Mouse (Mus musculus): Measurements from ENCODE around the gene Gm21887. TPM values are rescaled to one million over a fixed set of nuclear protein-coding genes. Genes with fewer than 3 reads are reported as not detected.
"Not testable (repeated sequence)": the region's sequence is repeated elsewhere in the genome, so short reads cannot be mapped to it uniquely, and the experiment has no call there.

The Gm21887 gene
- total and polyA plus RNA-seq, 3 experiments, result 2.5 to 88.8 TPM; not detected in 1

GRCm38 (mm10) chrX:169989219-169989595 is 20.3 kb upstream of the Gm21887 start:
- H3K4me1 ChIP-seq (ENCODE audit: control insufficient read depth in 1 of 2, insufficient read depth in 2 of 2, low read length in 2 of 2); H3K4me3 ChIP-seq (ENCODE audit: control insufficient read depth in 1 of 2, insufficient read depth in 1 of 2, low read depth in 2 of 2, low read length in 2 of 2); H3K36me3 ChIP-seq (ENCODE audit: control insufficient read depth in 1 of 2, insufficient read depth in 2 of 2, low read length in 2 of 2); H3K9me3 ChIP-seq (replicated peaks; ENCODE audit: insufficient read depth, low read length); H3K79me2 ChIP-seq (ENCODE audit: control insufficient read depth, insufficient read depth, low read length, poor library complexity); H3K9ac ChIP-seq (ENCODE audit: control insufficient read depth, low read depth, low read length, poor library complexity, severe bottlenecking); H3K27me3 ChIP-seq (ENCODE audit: control insufficient read depth in 1 of 2, insufficient read depth in 2 of 2, low read length in 2 of 2); H3K27ac ChIP-seq (ENCODE audit: control insufficient read depth, low read depth, low read length): not testable (repeated sequence)
- peak; percentile 70 for DNase-seq (ENCODE audit: low read depth, low spot score)
- TF ChIP-seq NELFE (IDR thresholded peaks at IDR 0.05; ENCODE audit: low read depth, low read length), result 0 out of 2 replicates have a peak, but pooled peaks have one; percentile 13

- peak overlapping the region; percentile 5 to 34; a peak in 1 of 4 replicates for H3K4me3 ChIP-seq (ENCODE audit: control insufficient read depth in 1 of 2, insufficient read depth in 1 of 2, low read depth in 2 of 2, low read length in 2 of 2)
- not testable (repeated sequence) for H3K36me3 ChIP-seq (ENCODE audit: control insufficient read depth in 1 of 2, insufficient read depth in 2 of 2, low read length in 2 of 2); H3K27me3 ChIP-seq (ENCODE audit: control insufficient read depth in 1 of 2, insufficient read depth in 2 of 2, low read length in 2 of 2); H3K9me3 ChIP-seq (replicated peaks; ENCODE audit: insufficient read depth, low read length); H3K79me2 ChIP-seq (ENCODE audit: control insufficient read depth, insufficient read depth, low read length, poor library complexity); H3K4me1 ChIP-seq (ENCODE audit: control insufficient read depth in 1 of 2, insufficient read depth in 2 of 2, low read length in 2 of 2)
- DNase-seq (ENCODE audit: low read depth, low spot score), result peak; percentile 72
- H3K27ac ChIP-seq (ENCODE audit: control insufficient read depth, low read depth, low read length), result peak overlapping the region; percentile 34
- TF ChIP-seq CTCF (IDR thresholded peaks at IDR 0.05 in 2 of 3, conservative IDR thresholded peaks at IDR 0.05 in 1 of 3; ENCODE audit: control insufficient read depth in 1 of 3, insufficient read depth in 1 of 3, low read depth in 2 of 3, low read length in 3 of 3, poor library complexity in 1 of 3, severe bottlenecking in 1 of 3) (peak in 2 of 3 experiments; percentile 70 to 75; a peak in 4 of 6 replicates), MAZ (IDR thresholded peaks at IDR 0.05; ENCODE audit: low read depth, low read length) (0 out of 2 replicates have a peak, but pooled peaks have one; percentile 34), ELF1 (IDR thresholded peaks at IDR 0.05; ENCODE audit: low read depth, low read length) (0 out of 2 replicates have a peak, but pooled peaks have one; percentile 17), ZNF384 (IDR thresholded peaks at IDR 0.05; ENCODE audit: low read depth, low read length) (peak; percentile 42; the same call in 1 of the 2 replicates), MAX (IDR thresholded peaks at IDR 0.05; ENCODE audit: low read length) (0 out of 2 replicates have a peak, but pooled peaks have one; percentile 24), ZMIZ1 (IDR thresholded peaks at IDR 0.05; ENCODE audit: low read depth, low read length) (0 out of 2 replicates have a peak, but pooled peaks have one; percentile 46), SMC3 (IDR thresholded peaks at IDR 0.05; ENCODE audit: low read depth, low read length) (peak; percentile 20; the same call in 1 of the 2 replicates), POLR2AphosphoS2 (IDR thresholded peaks at IDR 0.05; ENCODE audit: low read length) (0 out of 2 replicates have a peak, but pooled peaks have one; percentile 43), MXI1 (IDR thresholded peaks at IDR 0.05; ENCODE audit: low read depth, low read length) (peak; percentile 61)
- peak overlapping the region; percentile 36 for H3K9ac ChIP-seq (ENCODE audit: control insufficient read depth, low read depth, low read length, poor library complexity, severe bottlenecking)
These were observed 19.5 kb upstream of the Gm21887 start for GRCm38 (mm10) chrX:169989691-169990631.

GRCm38 (mm10) chrX:169991128-169991873 is 18.2 kb upstream of the Gm21887 start:
- peak; percentile 91 for DNase-seq (ENCODE audit: low read depth, low spot score)

More at GRCm38 (mm10) chrX:169991128-169991873, 18.2 kb upstream of the Gm21887 start:
- H3K27me3 ChIP-seq (ENCODE audit: control insufficient read depth in 1 of 2, insufficient read depth in 2 of 2, low read length in 2 of 2); H3K4me3 ChIP-seq (ENCODE audit: control insufficient read depth in 1 of 2, insufficient read depth in 1 of 2, low read depth in 2 of 2, low read length in 2 of 2); H3K36me3 ChIP-seq (ENCODE audit: control insufficient read depth in 1 of 2, insufficient read depth in 2 of 2, low read length in 2 of 2); H3K4me1 ChIP-seq (ENCODE audit: control insufficient read depth in 1 of 2, insufficient read depth in 2 of 2, low read length in 2 of 2); H3K79me2 ChIP-seq (ENCODE audit: control insufficient read depth, insufficient read depth, low read length, poor library complexity); H3K9ac ChIP-seq (ENCODE audit: control insufficient read depth, low read depth, low read length, poor library complexity, severe bottlenecking); H3K9me3 ChIP-seq (replicated peaks; ENCODE audit: insufficient read depth, low read length): not testable (repeated sequence)
- peak overlapping the region; percentile 18 for H3K27ac ChIP-seq (ENCODE audit: control insufficient read depth, low read depth, low read length)
- TF ChIP-seq ETS1 (IDR thresholded peaks at IDR 0.05; ENCODE audit: low read depth, low read length) (peak; percentile 54), SIN3A (IDR thresholded peaks at IDR 0.05; ENCODE audit: low read length) (peak; percentile 32; the same call in 1 of the 2 replicates), MYB (IDR thresholded peaks at IDR 0.05; ENCODE audit: low read depth, low read length) (peak; percentile 60), POLR2AphosphoS2 (IDR thresholded peaks at IDR 0.05; ENCODE audit: low read length) (0 out of 2 replicates have a peak, but pooled peaks have one; percentile 46), MAZ (IDR thresholded peaks at IDR 0.05; ENCODE audit: low read depth, low read length) (0 out of 2 replicates have a peak, but pooled peaks have one; percentile 52), POLR2AphosphoS5 (IDR thresholded peaks at IDR 0.05; ENCODE audit: borderline replicate concordance, low read depth, low read length) (0 out of 2 replicates have a peak, but pooled peaks have one; percentile 68), HCFC1 (IDR thresholded peaks at IDR 0.05; ENCODE audit: low read depth, low read length) (peak; percentile 17; the same call in 1 of the 2 replicates), TCF12 (IDR thresholded peaks at IDR 0.05; ENCODE audit: low read depth, low read length) (peak; percentile 34; the same call in 1 of the 2 replicates), EP300 (IDR thresholded peaks at IDR 0.05; ENCODE audit: low read depth in 1 of 2, low read length in 2 of 2) (peak in 1 of 2 experiments; percentile 49; a peak in 2 of 4 replicates)

Measured in MEL (cell line).